Mouse (Mus musculus): Measurements from ENCODE around the gene Insrr. TPM values are rescaled to one million over a fixed set of nuclear protein-coding genes. Genes with fewer than 3 reads are reported as not detected.

Gene Insrr
- under 1 TPM; 0.12 to 0.35 TPM for total RNA-seq (2021)
- long read RNA-seq, experiment 1: 0 reads
- long read RNA-seq, experiment 2: 0 reads

DNA sequence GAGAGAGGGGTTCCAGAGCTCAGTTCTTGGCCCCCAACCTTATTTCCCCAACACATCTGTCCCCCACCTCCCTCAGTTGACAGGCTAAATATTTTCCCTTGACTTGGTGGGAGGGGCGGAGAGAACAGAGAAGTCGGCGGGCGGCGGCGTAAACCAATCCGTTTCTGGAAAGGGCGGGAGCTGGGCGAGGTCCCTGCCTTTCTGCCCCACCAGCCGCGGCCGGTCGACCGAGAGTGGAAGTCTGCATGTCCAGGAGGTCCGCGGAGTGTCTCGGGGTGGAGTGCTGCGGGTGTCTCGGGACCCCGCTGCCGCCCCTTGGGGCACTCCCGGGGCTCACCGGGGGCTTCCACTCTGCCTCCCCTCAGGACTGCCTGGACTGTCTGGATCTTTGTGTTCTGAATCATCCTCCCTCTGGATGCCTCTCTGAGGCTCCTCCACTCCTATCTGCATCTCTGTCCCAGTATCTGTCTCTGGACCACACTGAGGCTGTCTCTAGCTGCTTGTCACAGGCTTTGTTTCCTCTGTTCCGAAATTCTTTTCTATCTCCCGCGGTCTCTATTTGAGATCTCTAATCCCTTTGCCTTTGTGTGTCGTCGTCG is at the start of gene Insrr:
Gene Insrr (plus strand): TSS at position 216 of the 599 bp plus-strand sequence.
- no peak for DNase-seq (ENCODE audit: low spot score in 2 of 2)

- DNase-seq (ENCODE audit: low spot score in 2 of 2): no peak
Measured at GRCm38 (mm10) chr3:87748431-87748830, 48.3 kb upstream of the Insrr start, which contains the start of gene Lrrc71. TSS of gene Lrrc71 (minus strand) at chr3:87748625.

DNA sequence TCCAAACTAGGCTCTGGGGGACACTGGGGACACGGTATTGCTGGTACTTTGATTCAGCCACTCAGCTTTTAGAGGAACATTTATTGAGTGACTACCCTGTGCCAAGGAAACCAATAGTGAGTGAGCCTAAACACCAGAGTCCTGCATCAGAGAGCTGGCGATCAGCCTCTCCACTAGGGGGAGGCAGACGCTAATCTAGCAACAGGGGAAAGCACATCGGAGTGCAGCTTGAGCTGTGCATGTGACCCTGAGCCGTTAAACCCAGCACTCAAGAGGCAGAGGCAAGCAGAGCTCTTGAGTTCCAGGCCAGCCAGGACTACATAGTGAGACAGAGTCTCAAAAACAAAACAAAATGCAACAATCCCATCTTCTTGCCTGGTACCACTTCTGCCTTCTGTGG is 47.7 kb upstream of the Insrr start:
- peak in 1 of 2 experiments; percentile 50 for DNase-seq (ENCODE audit: low spot score in 2 of 2)

DNA sequence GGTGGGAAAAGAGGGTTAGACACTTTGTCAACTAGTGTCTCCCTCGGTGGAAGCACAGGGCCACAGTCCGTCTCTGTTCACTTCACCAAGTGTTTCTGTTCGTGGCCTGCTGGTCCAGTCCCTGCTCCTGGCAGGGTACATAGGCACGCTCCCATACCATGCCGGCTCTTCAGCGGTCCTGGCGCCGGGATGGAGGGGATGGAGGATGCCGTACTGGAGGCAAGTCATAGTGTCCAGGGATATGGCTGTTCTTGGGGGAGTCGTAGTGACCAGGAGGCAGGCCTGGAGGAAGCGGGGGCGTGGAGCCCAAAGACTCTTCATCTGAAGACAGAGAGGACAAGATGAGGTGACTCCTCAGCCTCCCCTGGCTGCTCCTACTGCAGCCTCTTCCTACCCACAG is 46.8 kb upstream of the Insrr start:
- DNase-seq (ENCODE audit: low spot score in 2 of 2): no peak

- DNase-seq (ENCODE audit: low spot score in 2 of 2): no peak
Measured at GRCm38 (mm10) chr3:87752567-87752966, 44.2 kb upstream of the Insrr start.

GRCm38 (mm10) chr3:87753829-87754228 is 42.9 kb upstream of the Insrr start:
- no peak for DNase-seq (ENCODE audit: low spot score in 2 of 2)

DNA sequence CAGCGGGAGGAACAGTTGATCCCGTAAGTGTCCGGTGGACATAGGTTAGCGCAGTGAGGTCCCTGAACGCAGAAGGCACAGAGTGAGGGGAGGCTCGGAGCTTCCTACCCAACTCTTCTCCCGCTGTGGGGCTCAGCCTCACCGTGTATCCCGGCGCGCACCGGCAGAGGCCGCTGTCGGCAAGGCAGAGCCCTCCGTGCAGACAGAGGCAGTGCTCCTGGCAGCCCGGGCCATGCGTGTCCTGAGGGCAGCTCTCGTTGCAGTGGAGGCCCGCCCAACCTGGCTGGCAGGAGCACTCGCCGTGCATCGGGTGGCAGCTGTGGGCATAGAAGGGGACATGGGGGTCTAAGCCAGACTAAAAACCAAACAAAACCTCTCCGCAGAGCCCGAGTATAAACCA is 40.8 kb upstream of the Insrr start:
- DNase-seq (ENCODE audit: low spot score in 2 of 2): peak; percentile 88

- DNase-seq (ENCODE audit: low spot score in 2 of 2): no peak
Measured at GRCm38 (mm10) chr3:87756488-87756887, 40.3 kb upstream of the Insrr start.

DNA sequence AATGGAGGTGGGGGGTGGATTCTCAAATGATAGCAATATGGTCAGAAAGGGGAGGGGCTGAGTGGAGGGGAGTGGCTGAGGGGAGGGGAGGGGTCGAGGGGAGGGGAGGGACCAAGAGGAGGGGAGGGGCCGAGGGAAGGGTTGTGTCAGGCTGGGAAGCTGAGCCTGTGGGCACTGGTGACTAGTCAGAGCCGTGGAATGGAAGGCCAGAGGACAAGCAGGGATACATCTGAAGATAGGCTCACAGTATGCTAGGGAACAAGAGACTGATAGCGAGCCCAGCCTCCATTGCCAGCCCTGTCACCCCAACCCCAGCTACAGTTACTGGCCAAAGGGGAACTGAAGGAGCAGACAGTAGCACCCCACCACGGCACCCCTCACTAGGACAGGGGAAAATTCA is 38.1 kb upstream of the Insrr start:
- no peak for DNase-seq (ENCODE audit: low spot score in 2 of 2)

DNA sequence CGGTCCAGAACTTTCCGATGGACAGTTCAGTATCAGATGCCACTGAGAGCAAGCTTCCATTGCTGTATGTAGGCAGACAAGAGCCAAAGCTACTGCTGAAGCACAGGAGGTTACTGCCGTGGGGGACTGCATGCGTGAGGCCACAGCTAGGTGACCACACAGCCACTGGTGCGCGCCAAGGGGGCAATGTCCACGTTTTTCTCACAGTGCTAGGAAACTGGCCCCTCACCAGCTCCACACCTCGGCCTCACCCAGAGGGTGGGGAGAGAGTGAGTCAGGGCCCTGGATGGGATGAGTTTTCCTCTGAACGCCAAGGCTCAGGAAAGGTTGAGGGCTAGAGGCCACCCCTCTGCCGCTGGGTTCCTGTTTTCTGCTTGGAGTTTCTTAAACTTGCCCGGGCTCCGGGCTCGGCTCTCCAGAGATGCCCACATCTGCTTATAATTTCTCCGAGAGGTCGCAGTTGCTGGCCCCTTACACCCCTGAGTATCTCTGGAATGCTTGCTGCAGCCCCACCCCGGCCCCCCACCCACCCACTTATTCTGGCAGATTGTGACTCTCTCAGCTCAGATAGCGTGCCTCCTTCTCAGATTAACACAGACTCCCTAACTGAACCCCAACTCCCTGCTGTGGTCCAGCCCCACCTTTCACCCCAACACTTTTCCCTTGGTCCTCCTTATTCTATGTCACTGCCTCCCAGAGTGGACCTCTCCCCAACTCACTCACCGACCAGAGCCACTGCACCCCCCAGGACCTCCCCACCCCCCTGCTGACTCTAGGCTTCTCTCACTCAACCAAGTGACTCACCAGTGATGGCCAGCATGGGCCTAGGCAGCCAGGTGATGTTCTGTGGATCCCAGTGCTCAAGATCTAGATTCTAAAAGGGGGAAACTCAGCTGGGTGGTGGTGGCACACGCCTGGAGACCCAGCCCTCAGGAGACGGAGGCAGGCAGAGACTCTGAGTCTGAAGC is 35.1 kb upstream of the Insrr start:
- DNase-seq (ENCODE audit: low spot score in 2 of 2): no peak

DNA sequence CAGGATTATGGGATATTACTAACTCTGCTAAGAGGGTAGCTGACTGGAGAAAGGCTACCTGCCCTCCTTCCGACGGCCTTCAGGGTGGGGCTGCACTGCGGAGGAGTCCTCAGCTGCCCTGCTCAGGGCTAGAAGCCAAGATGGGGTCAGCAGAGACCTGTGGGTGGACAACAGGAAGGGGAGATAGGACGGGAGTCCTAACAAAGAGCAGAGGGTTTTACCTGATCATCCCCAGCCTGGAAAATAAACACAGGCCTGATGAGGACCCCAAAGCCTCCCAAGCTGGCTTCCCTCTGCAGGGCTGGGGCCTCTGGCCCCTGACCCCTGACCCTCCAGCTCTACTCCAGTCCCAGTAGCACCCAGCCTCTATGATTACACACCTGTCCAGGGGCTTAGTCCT is 33.5 kb upstream of the Insrr start:
- DNase-seq (ENCODE audit: low spot score in 2 of 2): no peak

DNA sequence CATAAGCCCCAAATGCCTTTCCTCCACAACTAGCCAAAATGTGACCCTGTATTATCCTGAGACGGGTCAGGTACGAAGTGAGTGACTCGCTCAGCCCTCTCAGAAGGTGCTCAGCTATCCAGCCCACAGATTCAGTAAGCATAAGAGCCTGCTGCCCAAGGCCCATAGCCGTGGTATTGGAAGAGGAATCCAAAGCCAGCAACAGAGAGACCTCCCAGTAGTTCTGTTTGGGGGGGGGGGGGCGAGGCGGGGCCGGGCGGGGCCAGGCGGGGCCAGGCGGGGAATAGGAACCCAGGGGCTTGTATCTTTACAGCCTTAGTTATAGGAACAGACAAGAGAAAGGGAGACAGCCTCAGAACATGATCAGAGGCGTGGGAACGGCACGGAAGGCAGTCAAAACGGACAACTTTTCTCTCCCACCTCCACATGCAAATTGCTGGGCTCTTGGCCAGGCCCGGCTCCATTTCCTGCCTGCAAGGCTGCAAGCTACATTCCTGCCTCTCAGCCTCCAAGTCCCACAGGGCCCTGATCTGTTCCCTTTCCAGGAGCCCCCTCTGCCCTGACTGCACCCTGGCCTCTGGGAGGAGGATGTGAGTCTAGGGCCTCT is 33.0 kb upstream of the Insrr start:
- DNase-seq (ENCODE audit: low spot score in 2 of 2): peak; percentile 68 to 80

DNA sequence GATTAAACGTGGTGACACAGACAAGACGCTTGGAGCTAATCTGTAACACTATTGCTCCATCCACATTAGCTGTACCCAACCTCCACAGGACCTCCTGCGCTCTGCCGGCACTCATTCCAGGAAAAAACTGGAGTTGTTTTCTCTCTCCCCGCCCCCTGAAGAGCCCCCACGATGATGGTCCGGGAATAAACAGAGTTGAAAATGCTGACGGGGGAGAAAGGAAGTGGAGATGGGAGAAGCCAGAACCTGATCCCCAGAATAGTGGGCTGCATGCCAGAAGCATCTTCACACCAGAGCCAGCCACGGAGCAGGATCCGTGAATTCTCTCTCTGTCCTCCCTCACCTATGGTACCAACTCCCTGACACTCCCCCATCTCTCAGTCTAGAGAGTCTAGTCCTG is 32.2 kb upstream of the Insrr start:
- DNase-seq (ENCODE audit: low spot score in 2 of 2): peak in 1 of 2 experiments; percentile 14

DNA sequence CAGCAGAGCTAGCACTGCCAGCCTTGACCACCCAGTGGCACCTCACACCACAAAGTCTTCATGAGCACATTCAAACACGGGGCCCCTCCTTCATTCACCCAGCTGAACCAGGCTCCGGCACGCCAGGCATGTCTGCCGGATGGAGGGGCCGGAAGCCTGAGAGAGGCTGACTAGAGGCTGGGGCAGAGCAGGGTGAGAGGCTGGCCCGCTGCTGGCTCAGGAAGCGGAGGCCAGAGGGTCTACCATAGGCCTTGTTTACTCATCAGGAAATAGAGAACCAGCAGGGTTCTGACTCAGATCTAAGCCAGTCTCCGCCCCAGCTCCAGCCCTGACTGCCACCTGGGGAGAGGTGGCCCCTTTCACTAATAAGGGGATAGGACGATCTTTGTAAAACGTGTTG is 31.7 kb upstream of the Insrr start:
- no peak for DNase-seq (ENCODE audit: low spot score in 2 of 2)

DNA sequence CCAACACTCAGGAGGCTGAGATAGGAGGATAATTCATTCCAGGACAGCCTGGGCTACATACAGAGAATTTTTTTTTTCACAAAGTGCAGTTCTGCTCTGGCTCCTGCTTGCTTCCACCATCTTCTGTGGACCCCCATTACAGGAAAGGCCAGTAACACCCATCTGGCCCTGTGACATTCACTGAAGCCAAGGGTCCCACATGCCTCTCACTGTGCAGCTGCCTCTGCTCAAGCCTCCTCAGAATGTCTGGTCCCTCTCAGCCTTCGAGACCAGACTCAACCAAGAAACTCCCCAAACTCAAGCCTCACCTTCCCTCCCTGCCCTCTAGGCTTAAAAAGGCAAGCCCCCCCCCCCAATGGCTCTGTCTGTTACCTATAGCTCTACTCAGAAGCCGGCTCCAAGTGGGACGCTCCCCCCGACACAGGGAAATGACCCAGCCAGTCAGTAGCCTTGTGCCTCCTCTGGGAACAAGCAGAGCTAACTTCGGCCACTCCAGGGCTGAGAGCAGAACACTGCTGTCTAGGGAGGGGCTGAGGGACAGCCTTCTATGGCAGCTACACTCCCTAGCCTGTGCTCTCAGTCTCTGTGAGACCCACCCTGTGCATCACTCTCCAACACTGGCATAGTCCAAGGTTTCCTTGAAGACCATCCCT is 31.0 kb upstream of the Insrr start:
- DNase-seq (ENCODE audit: low spot score in 2 of 2): no peak

- DNase-seq (ENCODE audit: low spot score in 2 of 2): no peak
Measured at GRCm38 (mm10) chr3:87766284-87766667, 30.5 kb upstream of the Insrr start.

DNA sequence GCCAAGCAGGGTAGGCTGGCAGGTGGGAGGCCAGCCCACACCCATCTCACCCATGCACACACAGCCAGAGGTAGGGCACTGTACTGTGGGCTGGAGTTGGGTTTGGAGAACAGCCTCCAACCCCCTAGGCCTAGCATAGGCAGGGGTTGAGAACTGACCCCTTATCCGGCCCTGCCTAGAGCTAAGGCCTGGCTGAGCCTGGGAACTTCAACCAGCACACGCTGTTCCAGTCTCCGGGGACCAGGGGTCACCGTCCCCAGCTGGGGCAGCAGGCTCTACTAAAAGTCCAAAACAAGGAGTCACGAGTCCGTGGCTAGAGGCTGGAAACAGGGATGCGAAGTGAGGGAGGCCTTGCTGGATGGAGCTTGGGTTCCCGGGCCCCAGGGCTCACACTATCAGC is 29.0 kb upstream of the Insrr start:
- no peak for DNase-seq (ENCODE audit: low spot score in 2 of 2)

- DNase-seq (ENCODE audit: low spot score in 2 of 2): no peak
Measured at GRCm38 (mm10) chr3:87768431-87768830, 28.3 kb upstream of the Insrr start.

DNA sequence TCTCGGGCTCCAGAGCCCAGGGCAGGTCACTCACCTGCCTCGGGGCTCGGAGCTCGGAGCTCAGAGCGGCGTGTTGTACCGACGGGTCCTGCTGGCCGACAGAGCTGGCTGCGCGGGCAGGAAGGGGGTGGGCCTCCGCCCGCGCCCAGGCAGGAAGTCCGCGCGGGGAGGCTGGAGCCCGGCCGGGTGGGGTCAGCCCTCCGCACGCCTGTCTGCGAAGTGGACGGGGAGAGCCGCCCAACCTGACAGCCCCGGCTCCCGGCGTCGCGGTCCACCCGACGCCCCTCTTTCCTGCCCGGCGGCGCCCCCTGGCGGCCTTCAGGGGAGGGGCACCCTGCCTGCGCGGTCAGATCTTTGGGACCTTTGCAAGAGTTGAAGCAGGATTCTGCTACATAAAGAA is 27.9 kb upstream of the Insrr start:
- peak; percentile 37 to 49 for DNase-seq (ENCODE audit: low spot score in 2 of 2)

GRCm38 (mm10) chr3:87769506-87769905 is 27.2 kb upstream of the Insrr start:
- no peak for DNase-seq (ENCODE audit: low spot score in 2 of 2)

GRCm38 (mm10) chr3:87770280-87770679 is 26.5 kb upstream of the Insrr start:
- peak; percentile 30 to 68 for DNase-seq (ENCODE audit: low spot score in 2 of 2)
